Mouse (Mus musculus) embryonic facial prominence, embryonic 11.5 days (tissue): ENCODE data around the gene Eno1. TPM values are rescaled to one million over a fixed set of nuclear protein-coding genes. Genes with fewer than 3 reads are reported as not detected.

Experiments used
- ATAC-seq: fragments of 200-750 bp; cut with Nextera tagmentation; replicated peaks from 2 replicates; pipeline ENCODE4 v1.8.0; 2017; ENCODE audit warnings: low read depth; ENCODE audit not compliant: insufficient number of reproducible peaks, low FRiP score, low TSS enrichment
- DNase-seq: peaks from one replicate; pipeline ENCODE4 v3.0.0-alpha.2; 2015; ENCODE audit warnings: low spot score
- H3K27ac ChIP-seq: fragments of 300-500 bp; sonication (generic); replicated peaks from 2 replicates; pipeline ENCODE4 v1.5.1; 2014; ENCODE audit warnings: mild to moderate bottlenecking, low read depth, low read length, control low read depth
- H3K27me3 ChIP-seq: fragments of 300-500 bp; sonication (generic); 2 replicates; pipeline ENCODE4 v1.6.1; 2014; ENCODE audit warnings: mild to moderate bottlenecking, low read length, moderate library complexity, mixed read lengths; ENCODE audit not compliant: control insufficient read depth, insufficient read depth
- H3K36me3 ChIP-seq: fragments of 300-500 bp; sonication (generic); replicated peaks from 2 replicates; pipeline ENCODE4 v1.6.1; 2014; ENCODE audit warnings: low read depth, mild to moderate bottlenecking, low read length, moderate library complexity, mixed read lengths; ENCODE audit not compliant: control insufficient read depth, insufficient read depth
- H3K4me1 ChIP-seq: fragments of 300-500 bp; sonication (generic); 2 replicates; pipeline ENCODE4 v1.6.1; 2014; ENCODE audit warnings: low read length, mixed read lengths; ENCODE audit not compliant: control insufficient read depth, insufficient read depth
- H3K4me2 ChIP-seq: fragments of 300-500 bp; sonication (generic); 2 replicates; pipeline ENCODE4 v1.6.1; 2014; ENCODE audit warnings: low read depth, mild to moderate bottlenecking, control low read depth, low read length, moderate library complexity
- H3K4me3 ChIP-seq: fragments of 300-500 bp; sonication (generic); 2 replicates; pipeline ENCODE4 v1.5.1; 2014; ENCODE audit warnings: low read depth, low read length, control low read depth
- H3K9ac ChIP-seq: fragments of 300-500 bp; sonication (generic); replicated peaks from 2 replicates; pipeline ENCODE4 v1.6.1; 2014; ENCODE audit warnings: mild to moderate bottlenecking, control low read depth, low read length
- H3K9me3 ChIP-seq: fragments of 300-500 bp; sonication (generic); replicated peaks from 2 replicates; pipeline ENCODE4 v1.6.1; 2016; ENCODE audit warnings: mild to moderate bottlenecking, low read length, inconsistent platforms, mixed read lengths; ENCODE audit not compliant: control insufficient read depth
- WGBS: fragments of 180-500 bp; shearing (Covaris S2); extraction: QIAGEN DNeasy Blood & Tissue Kit; methylation state at CpG from one replicate; pipeline ENCODE4 v1.1.7; 2014; 5-methylcytosine and 5-hydroxymethylcytosine counted together
- polyA plus RNA-seq: library from polyadenylated mRNA; unstranded; fragments of >200 nt; fragmentation: Nextera tagmentation; extraction: Ambion mirVana; gene quantifications from 2 replicates; pipeline ENCODE4 v1.2.1, GENCODE M21; 2014

Gene Eno1
- polyA plus RNA-seq, 1 experiment from 2014 or later = 1,873 TPM

DNA sequence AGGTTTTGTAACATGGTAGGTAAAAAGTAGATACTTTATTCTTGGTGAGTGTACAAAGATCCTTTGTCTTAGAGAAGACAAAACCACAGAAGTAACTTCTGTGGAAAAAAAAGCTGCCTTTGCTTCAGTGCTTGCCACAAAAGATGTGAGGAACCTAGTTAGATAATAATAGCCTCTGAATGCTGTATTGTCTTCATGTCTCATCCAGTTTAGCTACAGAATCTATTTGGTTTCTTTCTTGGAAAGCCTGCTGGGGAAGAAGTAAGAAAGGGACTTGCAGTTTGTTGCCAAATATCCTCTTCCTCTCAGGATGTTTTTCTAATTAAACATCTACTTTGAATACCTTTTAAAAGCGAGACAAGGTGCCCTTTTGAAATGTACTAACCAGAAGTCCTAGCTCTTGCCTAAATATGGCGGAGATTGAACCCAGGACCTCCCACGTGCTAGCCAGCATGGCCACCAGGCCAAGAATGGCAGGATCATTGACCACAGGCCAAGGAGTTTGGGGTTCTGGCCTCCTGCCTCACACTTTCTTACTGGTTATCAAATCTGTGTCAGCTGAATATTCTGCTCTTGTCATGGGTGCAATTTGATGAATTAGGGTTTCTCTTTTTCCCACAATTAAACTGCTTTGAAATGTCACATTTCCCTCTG, 2.0 kb downstream of the Eno1 start:
- Histone ChIP-seq H3K4me2 (peak overlapping the region; percentile 78), H3K36me3 (peaks cover 19% of the 10 kb centered on the region), H3K4me3 (peak overlapping the region; percentile 77), H3K9ac (peak overlapping the region; percentile 84), H3K27me3 (no peaks in the 10 kb centered on the region), H3K27ac (peak overlapping the region; percentile 38; the same call in 1 of the 2 replicates), H3K4me1 (peaks cover 7% of the 10 kb centered on the region), H3K9me3 (no peaks in the 10 kb centered on the region)
- 1% methylated on average over 3 of the region's 3 CpGs for WGBS
- DNase-seq (peak; percentile 53), ATAC-seq (no peak)

DNA sequence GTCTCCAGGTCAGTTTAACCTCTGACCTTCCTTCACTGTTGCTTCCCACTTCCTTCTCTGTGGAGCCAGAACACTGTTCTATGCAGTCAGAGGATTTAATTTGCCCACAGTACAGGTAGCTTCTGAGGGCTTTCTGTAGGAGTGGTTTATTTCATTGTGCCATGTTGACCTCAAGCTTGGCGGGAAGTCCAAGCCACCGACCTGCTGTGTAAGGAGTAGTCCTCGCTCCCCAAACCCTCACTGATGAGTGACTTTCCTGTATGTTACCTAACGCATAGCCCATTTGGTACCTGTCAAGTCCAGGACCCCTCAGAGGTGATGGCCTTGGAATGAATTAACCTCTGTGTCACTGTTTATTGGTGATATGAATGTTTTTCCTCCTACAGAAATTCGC, 2.6 kb downstream of the Eno1 start:
- Histone ChIP-seq H3K9ac (peak overlapping the region; percentile 84), H3K4me3 (peak overlapping the region; percentile 77), H3K27me3 (no peaks in the 10 kb centered on the region), H3K27ac (no peak overlapping the region), H3K4me2 (peak overlapping the region; percentile 78), H3K4me1 (peaks cover 7% of the 10 kb centered on the region), H3K9me3 (no peaks in the 10 kb centered on the region), H3K36me3 (peaks cover 19% of the 10 kb centered on the region)
- ATAC-seq (no peak), DNase-seq (peak; percentile 6)
- 19% methylated on average over 5 of the region's 5 CpGs for WGBS

DNA sequence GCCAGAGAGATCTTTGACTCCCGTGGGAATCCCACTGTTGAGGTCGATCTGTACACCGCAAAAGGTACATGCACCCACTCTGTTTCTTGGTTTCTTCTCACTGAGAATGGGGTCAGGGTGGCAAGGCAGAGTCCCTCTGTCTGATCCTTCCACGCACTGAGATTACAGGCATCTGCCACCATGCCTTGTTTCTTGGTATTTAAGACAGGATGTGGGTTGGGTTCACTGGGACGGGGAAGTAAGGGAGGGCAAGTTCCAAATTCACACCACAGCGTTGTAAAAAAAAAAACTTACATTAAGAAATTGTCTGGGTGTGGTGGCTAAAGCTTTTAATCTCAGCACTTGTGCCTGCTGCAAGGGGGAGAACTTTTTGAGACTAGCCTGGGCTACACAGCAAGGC, 3.0 kb downstream of the Eno1 start:
- H3K4me1 ChIP-seq = peaks cover 7% of the 10 kb centered on the region
- WGBS = 28% methylated on average over 6 of the region's 6 CpGs
- no peaks in the 10 kb centered on the region for H3K9me3 ChIP-seq
- H3K4me3 ChIP-seq = peak overlapping the region; percentile 77
- H3K27ac ChIP-seq = no peak overlapping the region
- peak overlapping the region; percentile 84 for H3K9ac ChIP-seq
- DNase-seq = no peak
- H3K36me3 ChIP-seq = peaks cover 24% of the 10 kb centered on the region
- H3K27me3 ChIP-seq = no peaks in the 10 kb centered on the region
- ATAC-seq = no peak
- H3K4me2 ChIP-seq = peak overlapping the region; percentile 78

DNA sequence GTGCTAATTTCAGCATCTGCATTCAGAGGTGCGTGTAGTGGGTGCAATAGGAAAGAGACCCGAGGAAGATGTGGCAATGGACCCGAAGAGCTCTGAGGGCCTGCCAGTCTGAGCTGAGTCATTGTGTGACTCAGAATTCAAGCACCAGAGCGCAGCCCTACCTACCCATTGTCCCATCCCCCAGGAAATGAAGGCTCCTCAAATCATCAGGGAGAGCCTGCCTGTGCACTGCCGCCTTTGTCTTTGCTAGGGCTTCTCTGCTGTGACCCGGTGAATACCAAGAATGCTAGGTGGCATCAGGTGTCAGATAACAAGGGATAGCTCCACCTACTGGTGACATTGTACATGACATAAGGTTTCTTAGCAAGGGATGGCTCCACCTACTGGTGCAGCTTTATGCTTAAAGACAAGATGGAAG, 3.4 kb downstream of the Eno1 start:
- peak overlapping the region; percentile 25 for H3K9ac ChIP-seq
- peak overlapping the region; percentile 78 for H3K4me2 ChIP-seq
- H3K27me3 ChIP-seq = no peaks in the 10 kb centered on the region
- peak overlapping the region; percentile 77 for H3K4me3 ChIP-seq
- ATAC-seq (no peak), DNase-seq (peak; percentile 98)
- no peaks in the 10 kb centered on the region for H3K9me3 ChIP-seq
- 0 out of 2 replicates have a peak overlapping the region, but pooled peaks have one; percentile 2 for H3K27ac ChIP-seq
- peaks cover 5% of the 10 kb centered on the region for H3K4me1 ChIP-seq
- peaks cover 27% of the 10 kb centered on the region for H3K36me3 ChIP-seq
- WGBS = 7% methylated on average over 6 of the region's 6 CpGs

DNA sequence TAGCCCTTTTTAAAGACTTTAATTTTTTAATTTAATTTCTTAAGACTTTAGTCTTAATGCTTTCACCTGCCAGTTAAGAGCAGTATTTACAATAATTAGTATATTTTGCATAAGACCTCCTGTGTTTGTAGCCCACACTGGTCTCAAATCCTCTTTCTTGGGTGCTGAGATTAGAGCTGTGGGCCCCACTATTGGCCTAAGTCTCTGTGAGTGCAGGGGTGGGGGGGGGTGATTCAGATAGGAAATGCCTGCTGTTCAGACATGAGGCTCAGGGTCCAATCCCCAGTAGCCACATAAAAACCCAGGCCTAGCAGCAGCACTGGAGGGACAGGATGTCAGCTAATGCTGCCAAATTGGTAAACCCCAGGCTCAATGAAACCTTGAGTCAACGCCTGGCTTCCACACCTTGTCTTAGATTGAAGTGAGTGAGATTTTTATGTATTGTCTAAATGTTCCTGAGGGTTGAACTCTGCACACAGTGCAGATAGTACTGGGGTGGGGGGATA, 3.9 kb downstream of the Eno1 start:
- Histone ChIP-seq H3K9me3 (no peaks in the 10 kb centered on the region), H3K4me3 (no peak overlapping the region), H3K36me3 (peaks cover 27% of the 10 kb centered on the region), H3K4me1 (peaks cover 4% of the 10 kb centered on the region), H3K27ac (no peak overlapping the region), H3K27me3 (no peaks in the 10 kb centered on the region), H3K4me2 (no peak overlapping the region), H3K9ac (no peak overlapping the region)
- DNase-seq = no peak
- WGBS = 90% methylated on average over 1 of the region's 1 CpGs
- no peak for ATAC-seq

DNA sequence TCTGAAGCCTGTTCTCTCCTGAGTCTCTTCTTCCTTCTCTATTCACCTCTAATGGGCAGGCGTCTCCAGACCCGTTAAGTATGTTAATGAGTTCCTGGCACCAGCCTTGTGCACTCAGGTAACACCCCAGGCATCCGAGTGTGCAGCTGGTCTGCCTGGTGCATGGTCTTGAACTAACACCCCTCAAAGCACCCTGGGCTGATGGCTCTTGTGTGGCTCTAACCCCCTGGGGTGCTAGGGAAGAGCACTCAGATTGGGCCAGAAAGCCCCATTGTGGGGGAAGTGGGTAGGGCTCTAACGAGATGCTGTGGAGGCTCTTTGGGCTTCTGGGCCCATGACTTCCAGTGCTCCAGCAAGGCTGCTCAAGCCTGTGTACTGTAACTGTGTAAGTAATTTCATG, 5.2 kb downstream of the Eno1 start:
- Histone ChIP-seq H3K27me3 (no peaks in the 10 kb centered on the region), H3K4me3 (no peak overlapping the region), H3K4me2 (no peak overlapping the region), H3K9me3 (no peaks in the 10 kb centered on the region), H3K27ac (no peak overlapping the region), H3K4me1 (peaks cover 4% of the 10 kb centered on the region), H3K9ac (no peak overlapping the region), H3K36me3 (peaks cover 33% of the 10 kb centered on the region)
- 78% methylated on average over 4 of the region's 4 CpGs for WGBS
- ATAC-seq = no peak
- no peak for DNase-seq

DNA sequence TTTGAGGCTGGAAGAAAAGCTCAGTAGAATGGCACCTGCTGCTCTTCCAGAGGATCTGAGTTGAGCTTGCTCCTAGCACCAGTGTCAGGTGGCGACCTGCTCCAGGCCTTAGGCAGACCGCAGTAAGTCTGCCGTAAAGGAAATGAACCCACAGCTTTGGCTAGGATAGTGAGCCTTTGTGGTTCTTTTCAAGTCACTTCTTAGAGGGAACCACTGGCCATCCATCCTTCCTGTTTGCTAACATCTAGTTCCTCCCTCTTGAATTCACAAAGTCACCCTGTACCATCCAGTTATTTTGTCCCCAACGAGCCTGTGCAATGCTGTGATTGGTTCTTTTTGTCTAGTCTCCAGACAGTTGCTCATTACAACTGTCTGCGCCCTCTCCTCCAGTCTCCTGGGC, 6.2 kb downstream of the Eno1 start:
- Histone ChIP-seq H3K4me2 (no peak overlapping the region), H3K36me3 (peaks cover 36% of the 10 kb centered on the region), H3K4me3 (no peak overlapping the region), H3K9me3 (no peaks in the 10 kb centered on the region), H3K27ac (no peak overlapping the region), H3K27me3 (no peaks in the 10 kb centered on the region), H3K4me1 (peaks cover 4% of the 10 kb centered on the region), H3K9ac (no peak overlapping the region)
- 84% methylated on average over 5 of the region's 5 CpGs for WGBS
- ATAC-seq (no peak), DNase-seq (no peak)

DNA sequence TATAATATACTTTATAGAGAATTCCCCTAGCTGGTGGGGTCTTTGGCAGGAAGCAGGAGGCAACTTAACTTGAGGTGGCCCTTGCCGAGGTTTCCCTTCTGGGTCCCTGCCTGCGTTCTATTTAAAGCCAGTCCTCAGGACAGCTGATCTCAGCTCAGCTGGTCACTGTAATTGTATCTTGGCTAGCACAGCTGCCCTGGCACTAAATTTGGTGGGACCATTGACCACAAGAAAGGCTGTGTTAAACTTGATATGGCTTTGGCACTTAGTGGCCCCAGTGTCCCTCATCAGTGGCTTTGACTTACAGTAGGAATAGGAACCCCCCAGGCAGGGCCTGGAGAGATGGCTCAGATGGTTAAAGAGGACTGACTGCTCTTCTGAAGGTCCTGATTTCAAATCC, 9.4 kb downstream of the Eno1 start:
- no peak for DNase-seq
- Histone ChIP-seq H3K9me3 (no peaks in the 10 kb centered on the region), H3K4me2 (no peak overlapping the region), H3K4me1 (no peaks in the 10 kb centered on the region), H3K27ac (no peak overlapping the region), H3K36me3 (peaks cover 40% of the 10 kb centered on the region), H3K9ac (no peak overlapping the region), H3K4me3 (no peak overlapping the region), H3K27me3 (no peaks in the 10 kb centered on the region)
- no peak for ATAC-seq
- WGBS = 59% methylated on average over 2 of the region's 2 CpGs
